Mouse (Mus musculus): ENCODE data around the gene Thbs2.

DNA sequence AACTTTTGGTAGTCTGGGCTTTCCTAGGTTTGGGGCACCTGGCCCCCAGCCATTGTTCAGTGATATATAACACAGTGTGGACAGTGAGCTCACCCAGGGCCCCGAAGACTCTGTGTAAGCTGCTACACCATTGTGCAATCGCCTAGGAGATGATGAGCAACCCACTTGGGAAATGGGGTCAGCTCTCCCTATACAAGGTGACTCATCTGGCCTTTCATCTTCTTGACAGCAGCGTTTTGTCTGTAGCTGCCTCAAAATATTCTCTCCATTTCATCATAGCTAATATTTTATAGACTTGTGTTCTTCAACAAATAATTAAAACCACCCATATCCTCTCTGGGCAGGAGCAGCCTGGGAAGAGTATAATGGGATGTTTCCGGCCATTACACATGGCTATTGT, 24.8 kb upstream of the Thbs2 start:
- no peak for TF ChIP-seq CTCF (IDR thresholded peaks at IDR 0.05; ENCODE audit: control insufficient read depth, insufficient read depth, insufficient read length)
- no peak for TF ChIP-seq MAX (IDR thresholded peaks at IDR 0.05)
- peak; percentile 100 for TF ChIP-seq CEBPB (IDR thresholded peaks at IDR 0.05; ENCODE audit: low read depth)
- TF ChIP-seq USF1 (IDR thresholded peaks at IDR 0.05; ENCODE audit: low read depth), result no peak
- TF ChIP-seq MYOG (IDR thresholded peaks at IDR 0.05; ENCODE audit: control insufficient read depth, extremely low read depth, insufficient read length), result no peak
- TF ChIP-seq FOSL1 (IDR thresholded peaks at IDR 0.05; ENCODE audit: insufficient read depth, low read length, poor library complexity, severe bottlenecking), result peak; percentile 94
